Mouse (Mus musculus) kidney, postnatal 36 days (tissue): ENCODE results near the gene Gal3st2b.
"Not testable (repeated sequence)": the region's sequence is repeated elsewhere in the genome, so short reads cannot be mapped to it uniquely, and the experiment has no call there.

Experiments used
- DNase-seq, 2 experiments: peaks; one replicate each; pipeline ENCODE4 v3.0.0; 2021 to 2022; ENCODE audit warnings: mixed read lengths in 2 of 2

Gene Gal3st2b

DNA sequence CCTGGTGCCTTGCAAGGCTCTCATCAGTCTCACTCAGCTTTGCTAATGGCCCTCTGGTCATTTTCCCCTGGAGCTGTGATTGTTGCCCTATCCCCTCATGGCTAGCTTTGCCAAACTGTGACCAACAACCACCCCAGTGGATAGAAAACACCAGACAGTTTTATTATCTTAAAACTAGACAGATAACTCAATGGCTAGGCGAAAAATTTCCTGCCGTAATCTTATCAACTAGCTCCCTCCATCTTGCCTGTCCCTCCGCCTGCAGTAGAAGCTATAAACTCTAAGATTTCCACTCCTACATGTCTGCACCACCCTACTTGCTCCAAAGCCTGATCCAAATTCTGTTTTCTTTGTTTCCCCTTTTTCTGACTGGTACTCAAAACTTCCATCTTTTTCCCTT, 68.1 kb downstream of the Gal3st2b start:
- no peak for DNase-seq

DNA sequence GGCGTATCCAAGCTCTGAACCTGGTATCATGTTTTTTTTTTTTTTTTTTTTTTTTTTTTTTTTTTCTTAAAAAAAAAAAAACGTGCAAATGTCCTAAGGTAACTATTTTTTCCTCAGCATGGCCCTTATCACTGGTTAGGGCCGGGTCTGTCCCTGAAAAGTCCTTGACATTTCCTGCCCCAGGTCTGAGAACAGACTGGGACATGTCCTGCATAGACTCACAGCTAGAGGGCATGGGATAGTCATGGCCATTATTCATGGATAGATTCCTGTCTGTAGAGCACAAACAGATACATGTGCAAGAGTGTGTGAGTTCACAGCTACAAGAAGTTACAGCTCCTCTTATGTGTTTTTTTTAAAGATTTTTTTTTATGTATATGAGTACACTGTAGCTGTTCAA, 70.7 kb downstream of the Gal3st2b start:
- no peak for DNase-seq

DNA sequence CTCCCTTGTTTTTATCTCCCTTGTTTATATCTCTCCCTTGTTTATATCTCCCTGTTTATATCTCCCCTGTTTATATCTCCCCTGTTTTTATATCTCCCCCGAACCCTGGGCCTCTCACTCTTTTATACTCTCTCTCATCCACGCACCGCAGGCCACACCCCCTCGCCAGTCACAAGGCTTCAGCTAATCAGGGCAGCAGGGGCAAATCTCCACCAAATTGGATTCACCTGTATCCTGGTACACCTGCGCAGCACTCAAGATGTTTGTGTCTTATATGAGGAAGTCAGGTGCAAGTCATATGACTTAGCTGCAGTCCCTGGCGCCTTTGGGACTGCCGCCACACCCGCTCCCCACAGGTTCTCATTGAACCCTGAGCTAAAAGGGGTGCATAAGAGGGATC, 72.1 kb downstream of the Gal3st2b start, which contains the start of gene Gal3st2c:
Gene Gal3st2c (plus strand): TSS at position 301 of the 400 bp plus-strand sequence.
- not testable (repeated sequence) for DNase-seq

DNA sequence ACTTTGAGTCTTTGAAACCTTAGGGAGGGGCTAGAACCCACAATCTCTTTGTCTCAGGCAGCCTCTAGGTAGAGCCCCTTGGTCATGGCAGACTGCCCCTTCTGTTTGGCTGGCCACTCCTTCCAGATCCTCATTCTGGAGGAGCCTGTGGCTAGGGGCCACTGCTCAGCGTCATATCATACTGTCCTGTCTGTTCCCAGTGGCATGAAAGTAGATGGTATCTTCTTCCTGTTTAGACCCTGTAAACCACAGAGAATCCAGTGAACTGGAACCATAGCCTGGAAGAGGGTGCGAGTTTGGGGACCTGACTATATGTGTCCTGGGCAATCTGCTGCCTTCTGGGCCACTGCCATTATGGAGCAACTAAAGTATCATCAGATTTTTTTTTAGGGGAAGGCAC, 73.0 kb downstream of the Gal3st2b start:
- not testable (repeated sequence) for DNase-seq

DNA sequence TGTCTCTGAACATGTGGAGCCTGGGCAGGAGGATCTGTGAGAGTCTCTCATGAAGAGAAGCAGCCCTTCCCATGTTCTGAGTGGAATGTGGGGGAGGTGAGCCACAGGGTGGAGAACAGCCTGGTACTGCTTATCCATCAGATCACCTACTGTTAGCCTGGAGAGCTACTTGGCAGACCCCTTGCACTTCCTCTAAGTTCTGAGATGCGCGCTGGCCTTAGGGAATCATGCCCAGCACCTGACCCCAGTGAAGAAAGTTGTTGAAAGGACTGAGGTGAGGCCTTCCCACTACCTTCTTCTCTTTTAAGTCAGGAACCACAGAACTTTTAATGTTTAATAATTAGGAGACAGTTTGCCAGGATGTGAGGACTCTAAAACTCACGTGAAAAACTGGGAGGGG, 73.4 kb downstream of the Gal3st2b start:
- DNase-seq, result not testable (repeated sequence)
